Mouse (Mus musculus) B cell, adult (primary cell): ENCODE results near the gene Rpl14. TPM values are rescaled to one million over a fixed set of nuclear protein-coding genes. Genes with fewer than 3 reads are reported as not detected.

Experiments used
- total RNA-seq: library from RNA; stranded (reverse); gene quantifications from 4 replicates; pipeline ENCODE4 v1.2.4, GENCODE M21; 2023; ENCODE audit not compliant: inconsistent age

Gene Rpl14
- total RNA-seq = 792 to 824 TPM (median 813 TPM) in 4 replicates

DNA sequence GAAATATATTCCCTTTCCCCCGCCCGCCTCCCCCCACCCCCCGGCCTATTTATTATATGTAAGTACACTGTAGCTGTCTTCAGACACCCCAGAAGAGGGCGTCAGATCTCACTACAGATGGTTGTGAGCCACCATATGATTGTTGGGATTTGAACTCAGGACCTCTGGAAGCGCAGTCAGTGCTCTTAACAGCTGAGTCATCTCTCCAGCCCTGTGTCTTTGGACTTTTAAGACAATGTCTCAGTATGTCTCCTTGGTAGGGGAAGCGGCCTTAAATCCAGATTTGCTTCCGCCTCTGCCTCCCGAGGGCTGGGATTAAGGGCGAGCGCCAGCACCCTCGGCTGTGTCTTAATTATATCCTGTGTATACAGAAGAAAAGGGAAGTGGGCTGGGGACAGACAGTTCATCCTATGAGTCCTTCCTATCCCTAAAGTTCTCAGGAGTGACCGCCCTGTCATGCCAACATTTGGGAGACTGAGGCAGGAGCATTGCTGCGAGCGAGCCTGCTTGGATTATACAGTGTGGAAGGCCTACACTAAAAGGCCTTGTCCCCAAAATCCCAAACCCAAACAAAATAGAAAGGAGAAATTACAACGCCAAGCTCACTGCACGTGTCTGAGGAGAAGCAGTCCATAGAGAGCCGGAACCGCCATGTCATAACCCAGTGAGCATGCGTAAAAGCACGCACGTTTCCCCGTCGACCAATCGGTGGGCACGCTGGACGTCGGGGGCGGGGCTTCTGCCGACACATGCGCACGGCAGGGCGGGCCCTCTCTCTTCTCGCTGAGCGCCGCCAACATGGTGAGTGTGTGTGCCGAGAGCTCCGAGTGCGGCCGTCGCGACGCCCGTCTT is at the start of gene Rpl14:
TSS of gene Rpl14 (plus strand) at position 704 of the 852 bp plus-strand sequence.

DNA sequence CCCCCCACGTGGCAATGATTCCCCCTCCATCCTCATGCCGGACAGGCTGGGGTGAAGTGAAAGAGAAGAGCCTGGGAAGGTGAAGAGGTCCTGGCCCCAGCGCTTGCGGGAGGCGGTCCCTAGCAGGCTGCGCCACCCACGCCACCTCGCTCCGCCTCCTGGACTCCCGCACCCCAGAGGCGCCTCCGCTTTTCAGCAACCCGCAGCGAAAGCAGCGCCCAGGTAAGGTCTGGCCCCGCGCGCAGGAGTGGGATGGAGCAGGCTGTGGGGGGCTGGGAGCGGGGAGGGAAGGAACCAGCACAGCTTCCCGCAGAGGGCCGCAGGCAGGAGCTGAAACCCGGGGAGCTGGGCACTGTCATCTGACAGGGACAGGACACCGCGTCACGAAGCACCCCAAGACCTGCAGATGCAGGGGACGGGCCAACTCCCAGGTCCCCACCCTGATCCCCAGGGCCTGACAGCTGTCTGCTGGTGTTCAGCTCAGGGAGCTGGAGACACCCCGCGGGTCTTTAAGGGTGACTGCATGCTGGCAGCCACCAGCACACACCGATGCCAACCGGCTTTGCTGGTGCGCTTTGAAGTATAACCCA is 31.5 kb upstream of the Rpl14 start, which contains the start of gene Entpd3:
TSS of gene Entpd3 (plus strand) at position 157 of the 590 bp plus-strand sequence.

Other genes starting within 250 kb of the Rpl14 start
- gene Eif1b, start 79.2 kb upstream of the Rpl14 start, total RNA-seq = 45.3 to 50.4 TPM (median 49.8 TPM) in 4 replicates
- not detected in 4 replicates for gene Entpd3, start 31.6 kb upstream of the Rpl14 start, total RNA-seq